Mouse (Mus musculus) left cerebral cortex, adult 2 months (tissue): ENCODE results near the gene Cux2. TPM values are rescaled to one million over a fixed set of nuclear protein-coding genes. Genes with fewer than 3 reads are reported as not detected.

Source experiments
- DNase-seq, 2 experiments: peaks; one replicate each; pipeline ENCODE4 v3.0.0; 2021 to 2022; ENCODE audit warnings: low spot score in 2 of 2, mixed read lengths in 1 of 2; ENCODE audit errors: extremely low spot score in 1 of 2
- H3K27ac ChIP-seq: fragments of 200-600 bp; 2 replicates; pipeline ENCODE4 v1.8.1; 2022
- H3K4me3 ChIP-seq: fragments of 200-600 bp; 2 replicates; pipeline ENCODE4 v1.8.1; 2022
- CTCF ChIP-seq: fragments of 200-600 bp; IDR thresholded peaks from 2 replicates; pipeline ENCODE4 v1.8.1; 2022; ENCODE audit warnings: antibody characterized with exemption, mild to moderate bottlenecking, moderate library complexity
- intact Hi-C: fragments of 180-260 bp; cut with DNase I; formaldehyde crosslinking; loops from one replicate; pipeline ENCODE4 v1.15.1; 2025
- total RNA-seq, 2 experiments: library from RNA; stranded (reverse); gene quantifications; 2 replicates each; pipeline ENCODE4 v1.2.3; 2021

The Cux2 gene
- total RNA-seq, 2 experiments from 2014 or later = 194 to 215 TPM

DNA sequence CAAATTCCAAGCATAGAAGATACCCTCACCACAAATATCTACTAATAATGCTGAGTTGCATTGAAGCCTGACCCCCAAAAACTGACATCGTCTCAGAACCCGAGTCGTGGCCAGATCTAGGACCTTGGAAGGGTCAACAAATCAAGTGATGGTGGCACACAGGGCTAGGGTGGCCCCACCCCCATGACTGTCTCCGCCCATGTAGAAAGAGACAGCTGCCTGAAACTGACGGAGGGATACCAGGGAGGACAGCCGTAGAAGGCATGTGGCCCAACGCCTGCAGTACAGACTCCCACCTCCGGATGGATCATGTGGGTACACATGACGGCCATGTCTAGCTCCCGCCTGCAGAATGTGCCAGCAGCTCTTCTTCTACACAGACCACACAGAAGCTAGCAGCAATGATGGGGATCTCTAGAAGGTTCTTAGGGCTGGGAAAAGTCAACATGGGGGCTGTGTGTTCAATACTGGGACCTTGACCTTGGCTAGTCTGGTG lies 41.9 kb downstream of the Cux2 start:
- Histone ChIP-seq H3K27ac (no peak overlapping the region), H3K4me3 (no peak overlapping the region)
- DNase-seq = no peak
- no peak; the same call in 1 of the 2 replicates for TF ChIP-seq CTCF
- intact Hi-C loops = no loop called here

DNA sequence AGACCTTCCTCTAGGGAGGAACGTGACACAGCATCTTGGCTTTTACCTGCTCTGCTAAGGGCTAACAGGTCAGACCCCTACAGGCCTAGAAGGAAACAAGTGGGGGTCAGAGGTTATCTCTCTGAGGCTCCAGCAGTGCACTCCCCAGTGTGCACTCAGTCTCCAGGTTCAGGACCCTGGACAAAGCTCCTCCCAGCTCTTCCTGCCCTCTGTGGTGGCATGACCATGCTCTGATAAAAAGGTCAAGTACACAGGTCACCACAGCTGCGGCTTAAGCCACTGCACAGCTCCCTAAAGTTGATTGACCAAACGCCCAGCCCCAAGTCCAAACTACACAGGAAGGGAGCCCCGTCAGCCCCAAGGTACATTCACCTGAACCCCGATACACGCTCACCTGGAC lies 46.4 kb downstream of the Cux2 start:
- peak overlapping the region; percentile 85 for H3K27ac ChIP-seq
- no peak overlapping the region for H3K4me3 ChIP-seq
- DNase-seq = no peak
- no peak for TF ChIP-seq CTCF
- intact Hi-C loops = no loop called here

DNA sequence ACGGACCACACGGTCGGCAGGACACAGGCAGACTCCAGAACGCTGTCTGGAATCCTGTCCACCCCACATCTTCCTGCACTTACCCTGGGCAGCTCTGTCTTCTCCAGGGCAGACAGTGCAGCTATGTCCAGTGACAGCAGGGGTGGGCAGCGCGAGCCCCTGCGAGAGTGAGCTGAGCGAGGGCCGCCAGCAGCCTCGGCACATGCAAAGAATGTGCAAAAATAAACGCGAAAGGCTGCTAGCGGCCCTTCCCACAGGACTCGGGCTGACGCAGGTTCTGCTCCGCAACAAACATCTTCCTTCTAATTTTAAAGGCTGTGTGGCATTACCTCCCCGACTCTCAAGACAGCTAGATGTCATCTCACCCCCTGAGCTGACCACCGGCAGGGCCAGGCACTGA lies 47.8 kb downstream of the Cux2 start:
- peak overlapping the region; percentile 85 for H3K27ac ChIP-seq
- intact Hi-C loops = no loop called here
- no peak for TF ChIP-seq CTCF
- DNase-seq = peak in 1 of 2 experiments; percentile 31
- peak overlapping the region; percentile 48 for H3K4me3 ChIP-seq

DNA sequence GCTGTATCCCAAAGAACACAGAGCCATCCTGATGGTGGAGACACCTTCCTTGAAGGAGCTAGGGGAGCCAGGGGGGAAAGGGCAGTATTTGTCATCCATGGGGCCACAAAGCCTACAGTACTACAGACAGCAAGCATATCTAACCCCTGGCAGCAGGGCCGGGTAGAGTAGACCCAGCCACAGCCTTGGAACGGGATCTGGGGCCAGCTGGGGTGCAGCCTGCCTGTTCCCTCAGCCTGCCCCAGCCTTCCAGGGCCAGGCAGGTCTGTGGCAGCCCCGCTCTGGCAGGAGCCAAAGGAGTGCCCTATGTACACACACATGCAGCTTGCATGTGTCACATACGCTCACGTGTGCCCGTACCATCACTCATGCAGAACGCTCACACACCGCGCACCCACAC lies 48.6 kb downstream of the Cux2 start:
- H3K27ac ChIP-seq = peak overlapping the region; percentile 82
- peak overlapping the region; percentile 45 for H3K4me3 ChIP-seq
- no peak for TF ChIP-seq CTCF
- DNase-seq = peak in 1 of 2 experiments; percentile 24
- intact Hi-C loops = loop anchor here (2.0 kb wide), 2 partner anchors 41 to 109 kb away; no protein-coding TSS in a partner anchor

DNA sequence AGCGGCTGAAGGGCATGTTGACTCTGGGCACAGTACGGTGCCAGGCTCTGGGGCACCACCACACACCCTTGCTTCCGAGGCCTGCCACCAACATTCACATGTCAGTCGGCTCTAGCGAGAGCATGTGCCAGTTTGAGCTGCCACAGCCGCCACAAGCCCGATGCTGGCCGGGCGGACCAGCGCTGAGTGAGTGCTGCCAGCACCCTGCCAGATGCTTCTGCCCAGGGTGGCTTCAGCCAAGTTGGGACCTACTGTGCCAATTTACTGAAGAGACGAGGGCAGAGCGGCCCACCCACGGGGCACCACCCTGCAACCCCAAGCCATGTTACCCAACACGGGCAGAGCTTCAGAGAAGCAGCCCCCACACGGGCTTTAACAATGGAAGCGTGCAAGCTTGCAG lies 49.5 kb downstream of the Cux2 start:
- intact Hi-C loops = loop anchor here (2.0 kb wide), 2 partner anchors 42 to 108 kb away; no protein-coding TSS in a partner anchor
- no peak for TF ChIP-seq CTCF
- DNase-seq = peak in 1 of 2 experiments; percentile 24
- H3K27ac ChIP-seq = peak overlapping the region; percentile 82
- H3K4me3 ChIP-seq = peak overlapping the region; percentile 45

DNA sequence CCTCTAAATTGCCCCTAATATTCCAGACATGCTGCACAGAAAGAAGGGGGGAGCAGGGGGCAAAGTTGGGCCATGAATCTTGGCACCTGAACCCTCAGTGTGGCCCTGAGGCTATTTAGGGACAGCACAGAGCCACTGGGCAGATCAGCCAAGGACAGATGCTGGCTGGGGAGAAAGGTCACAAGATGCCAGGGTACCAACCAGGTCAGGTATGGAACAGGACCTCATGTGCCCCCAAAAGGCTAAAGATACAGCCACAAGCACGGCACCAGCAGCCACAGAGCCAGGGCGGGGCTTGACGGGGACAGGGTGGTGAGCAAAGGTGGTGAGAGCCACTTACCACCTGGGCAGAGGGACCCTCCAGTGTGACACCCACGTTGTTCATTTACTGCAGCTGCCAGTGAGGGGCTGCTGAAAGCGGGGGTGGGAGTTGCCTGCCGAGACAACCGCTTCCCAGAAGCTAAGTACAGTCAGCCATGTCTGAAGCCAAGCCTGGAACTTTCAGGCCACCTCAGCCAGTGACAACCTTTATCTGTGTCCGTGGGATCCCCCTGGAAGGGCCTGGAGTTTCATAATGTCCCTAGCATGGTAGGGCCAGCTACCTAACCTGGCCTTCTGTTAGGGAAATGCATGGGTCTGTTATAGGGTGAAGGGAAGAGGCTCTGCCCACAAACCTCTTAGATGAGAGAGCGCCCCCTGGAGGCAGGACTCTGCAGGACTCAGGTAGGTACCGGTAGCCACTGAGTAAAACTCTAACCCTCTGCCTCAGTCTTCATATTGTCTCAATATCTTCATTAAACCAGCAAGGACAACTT lies 50.7 kb downstream of the Cux2 start:
- TF ChIP-seq CTCF = peak; percentile 82
- DNase-seq = peak; percentile 50 to 79
- no peak overlapping the region for H3K27ac ChIP-seq
- H3K4me3 ChIP-seq = peak overlapping the region; percentile 13; the same call in 1 of the 2 replicates
- intact Hi-C loops = loop anchor here (5.0 kb wide), 1 partner anchor 52 kb away; no protein-coding TSS in a partner anchor

DNA sequence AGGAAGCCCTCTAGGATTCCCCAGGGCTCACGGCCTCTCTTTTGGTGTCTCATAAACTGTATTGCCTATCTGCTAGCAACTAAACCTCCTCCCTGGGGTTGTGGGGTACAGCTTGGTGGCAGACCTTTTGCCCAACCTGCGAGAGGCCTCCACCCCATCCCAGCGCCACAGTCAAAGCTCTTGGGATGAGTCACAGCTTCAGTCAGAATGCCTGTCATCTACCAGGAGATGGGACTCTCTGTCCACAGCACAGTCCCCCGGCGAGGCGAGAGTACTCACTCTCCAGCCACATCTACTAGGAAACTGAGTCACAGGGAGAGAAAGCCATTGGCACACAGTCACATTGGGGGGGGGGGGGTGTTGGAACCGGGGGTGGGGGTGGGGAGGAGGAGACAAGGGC lies 51.6 kb downstream of the Cux2 start:
- no peak for TF ChIP-seq CTCF
- Histone ChIP-seq H3K27ac (no peak overlapping the region), H3K4me3 (no peak overlapping the region)
- intact Hi-C loops = loop anchor here (5.0 kb wide), 1 partner anchor 51 kb away; no protein-coding TSS in a partner anchor
- DNase-seq = no peak

DNA sequence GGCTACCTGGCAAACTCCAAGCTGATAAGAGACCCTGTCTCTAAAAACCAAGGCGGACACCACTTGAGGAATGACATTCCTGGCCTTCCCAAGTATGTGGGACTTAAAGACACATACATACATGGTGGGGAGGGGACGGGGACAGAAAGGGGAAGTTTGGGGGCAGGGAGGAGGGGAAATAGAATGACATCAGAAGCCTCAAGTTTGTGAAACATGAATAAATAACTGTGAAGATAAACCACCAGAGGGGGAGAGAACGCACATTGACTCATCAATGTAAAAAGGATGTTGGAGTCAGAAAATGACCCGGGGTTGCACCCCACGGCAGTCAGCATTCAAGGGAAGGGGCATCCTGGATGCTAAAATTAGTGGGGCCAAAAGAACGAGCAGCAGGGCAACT lies 53.2 kb downstream of the Cux2 start:
- H3K27ac ChIP-seq = no peak overlapping the region
- no peak for DNase-seq
- TF ChIP-seq CTCF = no peak
- H3K4me3 ChIP-seq = no peak overlapping the region
- intact Hi-C loops = loop anchor here (5.0 kb wide), 1 partner anchor 49 kb away; no protein-coding TSS in a partner anchor

DNA sequence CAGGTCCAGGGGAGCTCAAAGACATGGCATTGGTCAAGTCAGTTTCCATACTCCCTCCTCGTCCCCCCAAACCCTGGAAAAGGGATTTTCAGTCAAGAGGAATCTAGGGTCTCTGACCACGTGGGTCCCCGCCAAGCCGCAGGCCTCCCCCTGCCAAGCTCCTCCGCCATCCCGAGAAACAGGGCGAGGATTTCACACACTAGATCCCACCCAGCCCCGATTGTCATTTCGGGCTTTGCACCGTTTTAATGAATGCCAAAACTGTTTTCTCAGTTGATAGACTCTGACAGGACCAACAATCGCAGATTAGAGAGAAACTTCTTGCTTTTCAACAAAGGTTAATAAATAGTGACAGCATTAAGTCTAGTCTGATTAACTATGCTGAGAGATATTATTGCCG lies 55.1 kb downstream of the Cux2 start:
- Histone ChIP-seq H3K27ac (no peak overlapping the region), H3K4me3 (no peak overlapping the region)
- intact Hi-C loops = loop anchor here (5.0 kb wide), 1 partner anchor 48 kb away; no protein-coding TSS in a partner anchor
- TF ChIP-seq CTCF = no peak
- DNase-seq = no peak

DNA sequence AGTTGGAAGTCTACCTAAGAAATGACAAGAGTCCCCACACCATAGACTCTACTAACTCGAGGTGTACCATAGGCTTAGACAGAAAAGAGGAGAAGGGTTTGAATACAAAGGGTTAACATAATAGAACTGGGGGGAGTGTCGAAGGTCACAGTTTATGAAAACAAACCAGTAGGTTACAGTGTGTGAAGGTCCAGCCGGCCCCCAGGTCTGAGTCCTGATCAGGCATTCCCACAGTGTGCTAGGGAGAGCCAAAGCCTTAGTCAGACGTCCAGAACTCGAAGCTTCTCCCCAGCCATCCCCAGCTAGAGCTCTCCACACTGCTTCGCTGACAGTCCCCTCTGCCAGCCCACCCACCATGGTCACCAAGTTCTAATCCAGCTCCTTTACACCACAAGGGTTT lies 58.0 kb downstream of the Cux2 start:
- Histone ChIP-seq H3K4me3 (no peak overlapping the region), H3K27ac (no peak overlapping the region)
- no peak for DNase-seq
- no peak for TF ChIP-seq CTCF
- intact Hi-C loops = no loop called here

DNA sequence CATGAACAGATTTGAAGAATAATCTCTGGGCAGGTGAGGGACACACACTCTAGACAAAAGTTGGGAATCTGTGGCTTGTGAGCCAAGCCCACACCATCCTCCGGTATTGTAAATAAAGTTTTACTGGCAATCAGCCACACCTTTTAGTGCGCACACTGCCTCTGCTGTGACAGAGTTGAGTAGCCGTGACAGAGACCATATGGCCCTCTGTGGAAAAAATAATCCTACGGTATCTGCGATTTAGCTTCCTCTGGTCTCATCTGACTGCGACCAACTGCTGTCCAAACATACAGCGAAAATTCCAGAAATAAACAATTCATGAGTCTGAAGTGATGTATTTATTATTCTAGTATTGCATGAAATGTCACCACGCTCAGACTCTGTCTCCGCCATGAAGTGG lies 64.0 kb downstream of the Cux2 start:
- intact Hi-C loops = no loop called here
- no peak overlapping the region for H3K4me3 ChIP-seq
- H3K27ac ChIP-seq = no peak overlapping the region
- TF ChIP-seq CTCF = no peak
- no peak for DNase-seq

DNA sequence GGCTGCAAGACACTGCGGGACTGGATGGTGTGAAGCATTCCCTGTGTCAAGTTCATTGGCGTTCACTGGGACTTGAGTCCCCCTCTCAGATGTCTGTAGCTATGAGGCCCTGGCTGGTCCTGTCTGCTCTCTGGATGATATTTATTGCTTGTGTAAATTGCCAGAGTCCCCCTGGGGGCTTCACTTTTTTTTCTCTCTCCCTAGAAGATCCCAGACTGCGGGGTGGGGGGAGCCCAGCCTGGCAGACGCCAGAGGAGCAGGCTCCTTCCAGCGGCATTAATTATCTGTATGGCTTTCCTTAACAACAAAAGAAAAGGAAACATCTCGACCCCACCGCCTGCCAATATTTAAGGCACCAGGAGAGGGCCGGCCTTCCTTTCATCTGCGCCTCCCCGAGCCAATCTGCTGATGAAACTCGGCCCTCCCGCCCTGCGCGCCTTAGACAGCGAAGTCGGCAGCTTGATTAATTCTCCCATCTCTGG lies 68.2 kb downstream of the Cux2 start:
- no peak for TF ChIP-seq CTCF
- H3K27ac ChIP-seq = no peak overlapping the region
- intact Hi-C loops = no loop called here
- DNase-seq = no peak
- H3K4me3 ChIP-seq = no peak overlapping the region
